Mouse (Mus musculus) heart, embryonic 15.5 days (tissue): ENCODE measurements at regions not wholly inside any gene's neighbourhood (a gene's known extent, or its start where the extent isn't known, plus 50 kb on each side); places are given as distances from the start of the nearest gene placed in this dataset.

Source experiments
- ATAC-seq: fragments of 200-750 bp; cut with Nextera tagmentation; replicated peaks from 2 replicates; pipeline ENCODE4 v1.8.0; 2017; ENCODE audit warnings: low read depth, moderate TSS enrichment; ENCODE audit not compliant: insufficient number of reproducible peaks, insufficient read depth, low FRiP score
- H3K27ac ChIP-seq: fragments of 300-500 bp; sonication (generic); 2 replicates; pipeline ENCODE4 v1.5.1; 2015; ENCODE audit warnings: mild to moderate bottlenecking, inconsistent platforms
- H3K27me3 ChIP-seq: fragments of 300-500 bp; sonication (generic); 2 replicates; pipeline ENCODE4 v1.6.1; 2015; ENCODE audit warnings: inconsistent platforms
- H3K36me3 ChIP-seq: fragments of 300-500 bp; sonication (generic); 2 replicates; pipeline ENCODE4 v1.6.1; 2015; ENCODE audit warnings: mild to moderate bottlenecking, inconsistent platforms
- H3K4me1 ChIP-seq: fragments of 300-500 bp; sonication (generic); replicated peaks from 2 replicates; pipeline ENCODE4 v1.6.1; 2015; ENCODE audit warnings: inconsistent platforms
- H3K4me2 ChIP-seq: fragments of 300-500 bp; sonication (generic); 2 replicates; pipeline ENCODE4 v1.6.1; 2015; ENCODE audit warnings: inconsistent platforms, mild to moderate bottlenecking, moderate library complexity
- H3K4me3 ChIP-seq: fragments of 300-500 bp; sonication (generic); 2 replicates; pipeline ENCODE4 v1.5.1; 2015; ENCODE audit warnings: mild to moderate bottlenecking, inconsistent platforms
- H3K9ac ChIP-seq: fragments of 300-500 bp; sonication (generic); 2 replicates; pipeline ENCODE4 v1.6.1; 2015; ENCODE audit warnings: mild to moderate bottlenecking, inconsistent platforms
- H3K9me3 ChIP-seq: fragments of 300-500 bp; sonication (generic); replicated peaks from 2 replicates; pipeline ENCODE4 v1.6.1; 2016; ENCODE audit warnings: inconsistent platforms
- WGBS: fragments of 180-500 bp; shearing (Covaris S2); methylation state at CpG from one replicate; pipeline ENCODE4 v1.1.7; 2015; ENCODE audit warnings: mixed read lengths; 5-methylcytosine and 5-hydroxymethylcytosine counted together

DNA sequence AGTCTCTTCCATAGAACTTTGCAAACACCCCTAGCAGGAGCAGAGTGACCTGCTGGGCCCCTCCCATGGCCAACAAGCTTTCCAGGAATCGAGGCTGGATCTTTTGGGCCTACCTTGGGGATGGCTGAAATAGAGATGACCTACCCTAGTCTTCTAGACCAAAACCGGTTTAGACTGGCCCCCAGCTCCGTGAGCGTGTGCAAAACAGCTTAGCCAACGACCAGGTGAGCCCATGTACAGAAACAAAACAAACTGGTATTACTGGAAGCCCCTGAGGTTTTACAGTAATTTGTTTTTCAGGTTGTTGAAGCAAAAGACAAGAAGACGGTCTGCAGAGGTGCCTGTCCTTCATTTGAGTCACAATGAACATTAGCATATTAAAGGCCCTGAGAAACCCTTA is 203.1 kb downstream of the Bcor start:
- 0 out of 2 replicates have a peak, but pooled peaks cover 5% of the 10 kb centered on the region for H3K27me3 ChIP-seq
- ATAC-seq: no peak
- no peaks in the 10 kb centered on the region for H3K36me3 ChIP-seq
- no peak overlapping the region for H3K27ac ChIP-seq
- H3K4me2 ChIP-seq: no peak overlapping the region
- H3K4me3 ChIP-seq: no peak overlapping the region
- WGBS: 67% methylated on average over 6 of the region's 6 CpGs
- H3K4me1 ChIP-seq: no peaks in the 10 kb centered on the region
- no peak overlapping the region for H3K9ac ChIP-seq
- H3K9me3 ChIP-seq: no peaks in the 10 kb centered on the region

DNA sequence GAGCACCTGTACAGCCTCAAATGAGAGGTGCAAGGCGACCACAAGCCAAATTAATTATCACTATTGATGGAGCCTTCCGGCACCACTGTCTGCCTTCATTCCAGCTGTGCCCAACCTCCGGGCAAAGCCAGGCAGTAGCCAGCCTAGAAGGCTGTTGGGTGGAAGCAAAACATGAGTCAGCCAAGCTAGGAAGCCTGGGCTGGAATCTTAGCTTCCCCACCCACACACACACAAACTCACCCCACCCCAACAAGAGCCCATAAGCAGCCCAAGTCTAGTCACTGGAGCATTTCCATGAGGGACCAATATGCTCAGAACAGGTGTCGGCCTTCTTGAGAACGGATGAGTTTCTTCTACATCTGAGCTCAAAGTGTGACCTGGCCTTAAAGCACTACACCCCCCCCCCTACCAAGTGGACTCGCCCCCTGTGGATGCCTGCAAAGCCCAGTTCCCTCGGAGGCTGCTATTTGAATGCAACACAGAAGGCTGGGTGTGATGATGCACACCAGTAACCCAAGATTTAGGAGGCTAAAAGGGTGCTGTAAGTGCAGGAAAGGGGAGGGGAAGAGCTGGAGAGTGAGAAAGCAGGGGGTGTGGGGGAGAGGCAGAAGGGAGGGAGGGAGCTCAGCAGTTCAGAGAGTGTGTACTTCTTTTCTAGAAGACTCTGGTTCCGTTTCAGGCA is 200.1 kb downstream of the Bcor start:
- no peaks in the 10 kb centered on the region for H3K36me3 ChIP-seq
- 0 out of 2 replicates have a peak, but pooled peaks cover 5% of the 10 kb centered on the region for H3K27me3 ChIP-seq
- no peak for ATAC-seq
- no peak overlapping the region for H3K4me2 ChIP-seq
- 74% methylated on average over 8 of the region's 8 CpGs for WGBS
- H3K4me3 ChIP-seq: no peak overlapping the region
- H3K9me3 ChIP-seq: no peaks in the 10 kb centered on the region
- H3K4me1 ChIP-seq: no peaks in the 10 kb centered on the region
- no peak overlapping the region for H3K27ac ChIP-seq
- H3K9ac ChIP-seq: no peak overlapping the region

DNA sequence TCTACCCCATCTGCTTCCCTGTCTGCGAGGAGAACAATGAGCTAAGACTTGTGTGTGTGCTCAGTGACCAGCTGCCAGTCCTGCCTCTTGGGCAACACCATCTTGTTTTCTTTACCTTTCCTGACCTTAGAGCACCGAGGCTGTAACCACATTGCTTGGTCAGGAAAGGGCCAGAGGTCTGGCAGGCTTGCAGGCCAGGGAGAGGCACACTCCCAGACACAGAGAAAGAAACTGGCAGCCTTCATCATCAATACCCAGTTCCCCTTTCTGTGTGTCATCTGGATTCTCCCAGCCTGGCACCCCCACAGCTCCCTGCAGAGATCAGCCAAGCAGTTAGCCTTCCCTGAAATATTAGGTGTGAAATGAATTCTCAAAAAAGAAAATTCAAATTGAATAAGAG is 198.8 kb downstream of the Bcor start:
- Histone ChIP-seq H3K4me2 (no peak overlapping the region), H3K4me3 (no peak overlapping the region), H3K9ac (no peak overlapping the region), H3K9me3 (no peaks in the 10 kb centered on the region), H3K27me3 (peaks cover 3% of the 10 kb centered on the region; the same call in 1 of the 2 replicates), H3K4me1 (no peaks in the 10 kb centered on the region), H3K36me3 (no peaks in the 10 kb centered on the region), H3K27ac (no peak overlapping the region)
- WGBS: 33% methylated on average over 2 of the region's 2 CpGs
- ATAC-seq: no peak

DNA sequence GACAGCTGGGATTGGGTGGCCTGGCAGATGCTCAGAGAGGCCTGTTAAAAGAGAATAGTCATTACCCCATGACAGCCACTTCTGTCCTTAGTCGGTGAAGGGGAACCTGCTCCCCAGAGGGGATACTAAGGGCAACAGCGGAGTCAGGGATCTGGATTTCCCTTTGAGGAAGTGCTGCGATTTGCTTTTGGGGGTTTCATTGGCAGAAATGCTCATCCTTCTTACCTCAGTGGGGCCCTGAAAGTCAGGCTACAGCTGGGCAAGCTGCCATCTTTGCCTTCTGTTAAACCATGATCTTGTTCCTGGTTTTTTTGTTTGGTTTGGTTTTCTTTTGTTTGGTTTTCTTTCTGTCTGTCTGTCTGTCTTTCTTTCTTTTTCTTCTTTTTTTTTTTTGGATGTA is 195.7 kb downstream of the Bcor start:
- Histone ChIP-seq H3K4me3 (no peak overlapping the region), H3K9me3 (no peaks in the 10 kb centered on the region), H3K9ac (no peak overlapping the region), H3K4me1 (no peaks in the 10 kb centered on the region), H3K36me3 (no peaks in the 10 kb centered on the region), H3K27me3 (peaks cover 8% of the 10 kb centered on the region; the same call in 1 of the 2 replicates), H3K4me2 (no peak overlapping the region), H3K27ac (no peak overlapping the region)
- ATAC-seq: no peak
- 79% methylated on average over 3 of the region's 3 CpGs for WGBS

DNA sequence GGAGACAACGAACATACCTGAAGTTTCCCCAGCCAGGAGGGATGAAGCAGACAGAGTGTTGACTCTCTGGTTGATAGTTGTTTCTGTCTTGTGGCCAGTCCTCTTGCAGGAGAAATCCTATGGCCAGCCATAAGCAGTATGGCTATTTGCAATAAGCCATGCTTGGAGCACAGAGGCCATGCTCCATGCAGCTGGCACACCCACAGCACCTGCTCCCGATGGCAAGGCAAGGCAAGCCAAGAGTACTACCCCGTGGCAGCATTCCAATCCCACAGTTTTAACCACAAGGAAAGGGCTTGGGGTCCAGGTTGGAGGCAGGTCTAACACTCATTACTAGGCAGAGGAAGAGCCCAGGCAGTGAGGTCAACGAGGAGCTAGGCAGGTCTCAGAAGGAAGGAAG is 181.5 kb downstream of the Bcor start:
- no peak overlapping the region for H3K4me2 ChIP-seq

DNA sequence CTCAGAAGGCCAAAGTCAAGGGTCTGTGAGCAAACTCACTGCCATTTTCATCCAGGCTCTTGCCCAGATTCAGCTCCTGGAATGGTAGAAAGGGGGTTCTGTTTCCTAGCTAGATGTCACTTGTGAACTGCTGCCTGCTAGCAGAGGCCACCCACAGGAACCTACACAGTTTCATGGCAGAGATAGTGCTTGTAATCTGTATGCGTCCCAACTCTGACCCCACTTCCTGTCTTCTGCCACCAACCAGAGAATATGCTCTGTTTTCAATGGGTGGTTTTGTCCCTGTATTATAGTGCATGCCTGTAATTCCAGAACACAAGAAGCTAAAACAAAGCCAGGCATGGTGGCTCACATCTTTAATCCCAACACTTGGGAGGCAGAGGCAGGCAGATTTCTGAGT is 176.9 kb downstream of the Bcor start:
- Histone ChIP-seq H3K9me3 (no peaks in the 10 kb centered on the region), H3K4me3 (no peak overlapping the region), H3K27ac (no peak overlapping the region), H3K4me2 (no peak overlapping the region), H3K4me1 (no peaks in the 10 kb centered on the region), H3K9ac (no peak overlapping the region), H3K36me3 (no peaks in the 10 kb centered on the region), H3K27me3 (0 out of 2 replicates have a peak, but pooled peaks cover 2% of the 10 kb centered on the region)
- no peak for ATAC-seq
- WGBS: 65% methylated on average over 1 of the region's 1 CpGs

More for the DNA sequence above, 181.5 kb downstream of the Bcor start:
- H3K9ac ChIP-seq: no peak overlapping the region
- no peaks in the 10 kb centered on the region for H3K9me3 ChIP-seq
- ATAC-seq: no peak
- no peaks in the 10 kb centered on the region for H3K36me3 ChIP-seq
- H3K4me1 ChIP-seq: no peaks in the 10 kb centered on the region
- H3K27ac ChIP-seq: no peak overlapping the region
- WGBS: 81% methylated on average over 4 of the region's 4 CpGs
- 0 out of 2 replicates have a peak, but pooled peaks cover 2% of the 10 kb centered on the region for H3K27me3 ChIP-seq
- H3K4me3 ChIP-seq: no peak overlapping the region
